Mouse (Mus musculus) midbrain, embryonic 14.5 days (tissue): ENCODE measurements around the gene Ssna1. TPM values are rescaled to one million over a fixed set of nuclear protein-coding genes. Genes with fewer than 3 reads are reported as not detected.

ENCODE experiments used
- ATAC-seq: fragments of 200-750 bp; cut with Nextera tagmentation; 2 replicates; pipeline ENCODE4 v1.8.0; 2017; ENCODE audit warnings: moderate number of reproducible peaks, moderate library complexity; ENCODE audit not compliant: low FRiP score, low TSS enrichment
- DNase-seq: peaks from one replicate; pipeline ENCODE4 v3.0.0-alpha.2; 2015
- H3K27ac ChIP-seq: fragments of 300-500 bp; sonication (generic); replicated peaks from 2 replicates; pipeline ENCODE4 v1.5.1; 2014; ENCODE audit warnings: mild to moderate bottlenecking, low read depth, low read length, moderate library complexity
- H3K27me3 ChIP-seq: fragments of 300-500 bp; sonication (generic); 2 replicates; pipeline ENCODE4 v1.6.1; 2014; ENCODE audit warnings: low read length, control low read depth, mixed read lengths; ENCODE audit not compliant: control insufficient read depth, insufficient read depth
- H3K36me3 ChIP-seq: fragments of 300-500 bp; sonication (generic); 2 replicates; pipeline ENCODE4 v1.6.1; 2014; ENCODE audit warnings: low read length, control low read depth; ENCODE audit not compliant: control insufficient read depth, insufficient read depth
- H3K4me1 ChIP-seq: fragments of 300-500 bp; sonication (generic); 2 replicates; pipeline ENCODE4 v1.6.1; 2014; ENCODE audit warnings: mild to moderate bottlenecking, antibody characterized with exemption, low read length, control low read depth; ENCODE audit not compliant: control insufficient read depth, insufficient read depth
- H3K4me2 ChIP-seq: fragments of 300-500 bp; sonication (generic); 2 replicates; pipeline ENCODE4 v1.6.1; 2014; ENCODE audit warnings: mild to moderate bottlenecking, low read length, moderate library complexity
- H3K4me3 ChIP-seq: fragments of 300-500 bp; sonication (generic); replicated peaks from 2 replicates; pipeline ENCODE4 v1.5.1; 2014; ENCODE audit warnings: low read depth, low read length
- H3K9ac ChIP-seq: fragments of 300-500 bp; sonication (generic); replicated peaks from 2 replicates; pipeline ENCODE4 v1.6.1; 2014; ENCODE audit warnings: mild to moderate bottlenecking, low read length, moderate library complexity
- H3K9me3 ChIP-seq: fragments of 300-500 bp; sonication (generic); 2 replicates; pipeline ENCODE4 v1.6.1; 2016; ENCODE audit warnings: low read length, control low read depth, mixed read lengths; ENCODE audit not compliant: control insufficient read depth
- WGBS: fragments of 180-500 bp; shearing (Covaris S2); extraction: QIAGEN DNeasy Blood & Tissue Kit; methylation state at CpG from one replicate; pipeline ENCODE4 v1.1.7; 2014; 5-methylcytosine and 5-hydroxymethylcytosine counted together
- polyA plus RNA-seq: library from polyadenylated mRNA; unstranded; fragments of >200 nt; fragmentation: Nextera tagmentation; extraction: Ambion mirVana; gene quantifications from 2 replicates; pipeline ENCODE4 v1.2.1, GENCODE M21; 2014

Ssna1 gene
- polyA plus RNA-seq, 1 experiment from 2014 or later = 196 TPM

GRCm38 (mm10) chr2:25266720-25267119, 5.5 kb downstream of the Ssna1 start:
- Histone ChIP-seq H3K4me1 (peaks cover 59% of the 10 kb centered on the region), H3K27me3 (peaks cover 9% of the 10 kb centered on the region), H3K27ac (0 out of 2 replicates have a peak overlapping the region, but pooled peaks have one; percentile 52), H3K4me3 (no peak overlapping the region), H3K36me3 (peaks cover 27% of the 10 kb centered on the region), H3K9me3 (no peaks in the 10 kb centered on the region), H3K9ac (peak overlapping the region; percentile 16; the same call in 1 of the 2 replicates), H3K4me2 (peak overlapping the region; percentile 100)
- DNase-seq (peak; percentile 35), ATAC-seq (no peak)
- 50% methylated on average over 2 of the region's 2 CpGs for WGBS

GRCm38 (mm10) chr2:25265897-25266656, 6.2 kb downstream of the Ssna1 start:
- Histone ChIP-seq H3K9ac (peak overlapping the region; percentile 31; the same call in 1 of the 2 replicates), H3K27me3 (peaks cover 9% of the 10 kb centered on the region), H3K4me3 (no peak overlapping the region), H3K4me2 (peak overlapping the region; percentile 100), H3K27ac (no peak overlapping the region), H3K36me3 (peaks cover 27% of the 10 kb centered on the region), H3K4me1 (peaks cover 53% of the 10 kb centered on the region), H3K9me3 (no peaks in the 10 kb centered on the region)
- ATAC-seq (no peak), DNase-seq (no peak)
- 70% methylated on average over 6 of the region's 6 CpGs for WGBS

DNA sequence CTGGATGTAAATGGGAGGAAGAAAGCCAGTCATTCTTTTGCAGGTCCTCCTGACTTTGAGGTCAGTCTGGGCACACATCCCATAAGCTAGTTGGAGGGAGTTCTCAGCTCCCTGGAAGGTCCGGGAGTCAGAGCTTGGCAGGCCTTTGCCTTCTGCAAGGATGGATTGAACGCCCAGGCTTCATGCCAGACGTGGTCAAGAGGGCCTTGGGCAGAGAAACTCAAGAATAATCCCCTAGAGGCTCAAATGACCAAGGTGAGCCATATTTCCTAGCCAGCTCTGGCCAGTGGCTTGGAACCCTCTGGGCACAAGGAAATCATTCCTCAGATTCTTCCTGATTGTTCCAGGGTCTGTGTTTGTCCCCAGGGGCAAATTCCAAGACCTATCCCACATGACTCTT, 7.4 kb downstream of the Ssna1 start:
- DNase-seq = no peak
- H3K4me1 ChIP-seq = peaks cover 47% of the 10 kb centered on the region
- 73% methylated on average over 3 of the region's 3 CpGs for WGBS

GRCm38 (mm10) chr2:25264286-25264660, 8.0 kb downstream of the Ssna1 start:
- H3K4me2 ChIP-seq = peak overlapping the region; percentile 100

More for the DNA sequence above, 7.4 kb downstream of the Ssna1 start:
- H3K4me3 ChIP-seq = 0 out of 2 replicates have a peak overlapping the region, but pooled peaks have one; percentile 12
- H3K9me3 ChIP-seq = no peaks in the 10 kb centered on the region
- peak overlapping the region; percentile 100 for H3K4me2 ChIP-seq
- H3K36me3 ChIP-seq = peaks cover 18% of the 10 kb centered on the region
- H3K27ac ChIP-seq = no peak overlapping the region
- H3K27me3 ChIP-seq = peaks cover 9% of the 10 kb centered on the region
- no peak for ATAC-seq
- no peak overlapping the region; the same call in 1 of the 2 replicates for H3K9ac ChIP-seq

GRCm38 (mm10) chr2:25263623-25264285, 8.5 kb downstream of the Ssna1 start:
- 18% methylated on average over 12 of the region's 12 CpGs for WGBS
- no peak for DNase-seq
- Histone ChIP-seq H3K27ac (no peak overlapping the region), H3K4me1 (peaks cover 47% of the 10 kb centered on the region), H3K4me2 (peak overlapping the region; percentile 100), H3K27me3 (peaks cover 9% of the 10 kb centered on the region), H3K9me3 (no peaks in the 10 kb centered on the region), H3K4me3 (peak overlapping the region; percentile 80), H3K9ac (peak overlapping the region; percentile 68), H3K36me3 (peaks cover 7% of the 10 kb centered on the region)
- no peak for ATAC-seq

More at GRCm38 (mm10) chr2:25264286-25264660, 8.0 kb downstream of the Ssna1 start:
- peaks cover 9% of the 10 kb centered on the region for H3K27me3 ChIP-seq
- no peak overlapping the region; the same call in 1 of the 2 replicates for H3K9ac ChIP-seq
- ATAC-seq (no peak), DNase-seq (no peak)
- H3K4me3 ChIP-seq = no peak overlapping the region; the same call in 1 of the 2 replicates
- peaks cover 12% of the 10 kb centered on the region for H3K36me3 ChIP-seq
- H3K4me1 ChIP-seq = peaks cover 47% of the 10 kb centered on the region
- H3K27ac ChIP-seq = no peak overlapping the region
- no peaks in the 10 kb centered on the region for H3K9me3 ChIP-seq
- 77% methylated on average over 5 of the region's 5 CpGs for WGBS

DNA sequence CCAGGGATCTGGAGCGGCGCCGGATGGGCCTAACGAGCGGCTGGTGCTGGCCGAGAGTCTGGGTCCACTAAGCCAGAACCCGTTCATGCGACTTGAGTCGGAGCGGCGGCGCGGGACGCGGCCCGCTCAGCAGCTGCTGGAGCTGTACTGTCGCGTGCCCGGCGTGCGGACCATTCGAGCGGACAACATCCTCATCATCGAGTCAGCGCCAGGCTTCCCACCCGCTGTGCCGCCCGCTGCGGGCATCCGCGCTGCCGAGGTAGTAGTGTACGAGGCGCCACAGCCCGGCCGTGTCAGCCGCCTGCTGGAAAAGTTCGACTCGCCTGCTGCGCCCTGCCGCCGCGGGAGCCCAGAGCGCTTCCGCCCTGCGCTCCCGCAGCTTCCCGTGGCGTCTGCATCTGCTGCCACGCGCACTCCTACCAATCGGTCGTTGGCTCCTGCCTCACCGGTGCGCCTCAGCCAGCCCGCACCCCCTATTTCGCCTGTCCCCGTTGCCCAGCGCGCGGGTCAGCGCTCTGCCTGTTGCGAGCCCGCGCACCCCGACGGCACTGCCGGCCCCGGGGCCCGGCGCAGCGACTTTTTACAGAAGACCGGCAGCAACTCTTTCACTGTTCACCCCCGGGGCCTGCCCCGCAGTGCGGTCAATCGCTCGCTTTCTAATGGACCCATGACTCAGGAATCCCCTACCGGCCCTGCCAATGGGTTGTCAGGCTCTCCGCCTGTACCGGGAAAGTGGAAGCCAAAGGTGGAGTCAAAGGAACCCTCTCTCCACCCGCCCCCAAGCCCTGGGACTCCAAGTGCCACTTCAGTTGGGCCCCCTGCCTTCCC, 9.2 kb downstream of the Ssna1 start:
- H3K4me3 ChIP-seq = peak overlapping the region; percentile 80
- ATAC-seq (peak; percentile 21), DNase-seq (peak; percentile 71)
- WGBS = under 1% methylated on average over 82 of the region's 82 CpGs
- peak overlapping the region; percentile 100 for H3K4me2 ChIP-seq
- peaks cover 47% of the 10 kb centered on the region for H3K4me1 ChIP-seq
- H3K27ac ChIP-seq = peak overlapping the region; percentile 74
- peaks cover 9% of the 10 kb centered on the region for H3K27me3 ChIP-seq
- no peaks in the 10 kb centered on the region for H3K9me3 ChIP-seq
- no peaks in the 10 kb centered on the region for H3K36me3 ChIP-seq
- peak overlapping the region; percentile 68 for H3K9ac ChIP-seq

DNA sequence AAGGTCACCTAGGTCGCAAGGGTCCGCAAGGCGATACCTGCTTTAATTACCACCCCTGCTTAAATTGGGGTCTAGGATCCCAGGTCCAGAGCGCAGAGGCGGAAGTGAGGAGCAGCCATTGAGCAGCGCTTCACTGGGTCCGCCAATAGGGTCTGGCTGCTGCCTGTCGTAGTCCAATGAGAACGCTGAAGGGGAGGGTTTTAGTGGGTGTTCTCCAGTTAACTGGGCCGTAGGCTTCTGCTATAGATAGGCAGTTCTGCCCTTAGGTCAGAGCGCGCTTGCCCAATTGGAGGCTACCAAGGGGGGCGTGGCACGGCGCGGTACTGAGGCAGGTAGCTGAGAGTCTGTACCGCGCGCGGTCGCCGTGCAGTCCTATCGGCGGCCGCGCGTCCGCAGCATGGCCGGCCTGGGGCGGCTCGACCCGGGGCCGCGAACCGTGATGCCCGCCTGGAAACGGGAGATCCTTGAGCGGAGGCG, 9.9 kb downstream of the Ssna1 start, which contains the start of gene Tprn:
Gene Tprn, plus strand, starts transcription at position 328 of the 477 bp plus-strand sequence.
- H3K9ac ChIP-seq = peak within 1 kb of the TSS; percentile 68
- peak; percentile 97 for ATAC-seq
- H3K4me1 ChIP-seq = peaks cover 43% of the 10 kb centered on the region
- H3K9me3 ChIP-seq = no peaks in the 10 kb centered on the region
- peak; percentile 97 for DNase-seq
- WGBS = under 1% methylated on average over 39 of the region's 39 CpGs
- peaks cover 9% of the 10 kb centered on the region for H3K27me3 ChIP-seq
- peak within 1 kb of the TSS; percentile 100 for H3K4me2 ChIP-seq
- H3K36me3 ChIP-seq = no peaks in the 10 kb centered on the region
- peak within 1 kb of the TSS; percentile 74 for H3K27ac ChIP-seq
- peak within 1 kb of the TSS; percentile 80 for H3K4me3 ChIP-seq

GRCm38 (mm10) chr2:25261870-25262269, 10.4 kb downstream of the Ssna1 start:
- Histone ChIP-seq H3K4me2 (peak overlapping the region; percentile 100), H3K4me1 (peaks cover 38% of the 10 kb centered on the region)
- 46% methylated on average over 11 of the region's 12 CpGs for WGBS

More at GRCm38 (mm10) chr2:25261870-25262269, 10.4 kb downstream of the Ssna1 start:
- ATAC-seq (no peak), DNase-seq (no peak)
- H3K4me3 ChIP-seq = peak overlapping the region; percentile 80
- H3K9me3 ChIP-seq = no peaks in the 10 kb centered on the region
- peaks cover 9% of the 10 kb centered on the region for H3K27me3 ChIP-seq
- H3K27ac ChIP-seq = peak overlapping the region; percentile 62
- peak overlapping the region; percentile 54; the same call in 1 of the 2 replicates for H3K9ac ChIP-seq
- no peaks in the 10 kb centered on the region for H3K36me3 ChIP-seq
